In genomic region chr3:101603194-101603593, GRCm38 (mm10) we compare ENCODE assay signal across 8 mouse cellular contexts. TPM values are rescaled to one million over a fixed set of nuclear protein-coding genes. Genes with fewer than 3 reads are reported as not detected.
A peak's percentile ranks its signal among the peaks of the same experiment; 100 is the strongest.
DNase-seq lines count a peak whose midpoint lies in the region; ATAC-seq and TF ChIP-seq lines count a peak whose summit lies in the region.

No protein-coding gene starts in this region.

- 16% methylated on average over 7 of the region's 7 CpGs for whole genome bisulfite sequencing in heart, embryonic 15.5 days
- 52% methylated on average over 7 of the region's 7 CpGs for WGBS in liver, embryonic 16.5 days (ENCODE audit: insufficient replicate concordance)

- ATAC-seq in heart, embryonic 15.5 days (replicated peaks; ENCODE audit: insufficient number of reproducible peaks, insufficient read depth, low FRiP score, low read depth), result no peak
- ATAC-seq in liver, embryonic 16.5 days (ENCODE audit: low read depth), result no peak

- no peaks in the 10 kb centered on the region for H3K27me3 ChIP-seq in heart, embryonic 15.5 days
- H3K27me3 ChIP-seq in liver, embryonic 16.5 days (ENCODE audit: control insufficient read depth, insufficient read depth, low read depth, low read length), result peaks cover 13% of the 10 kb centered on the region

- H3K4me2 ChIP-seq in heart, embryonic 15.5 days, result peak overlapping the region; percentile 91
- peak overlapping the region; percentile 93 for H3K4me2 ChIP-seq in liver, embryonic 16.5 days (ENCODE audit: low read depth, low read length)

- intact Hi-C loops in heart, postnatal 25 days (cut with DNase I), result loop anchor here (2.0 kb wide), 3 partner anchors 50 to 202 kb away; no protein-coding TSS in a partner anchor
- intact Hi-C loops in gastrocnemius, postnatal 14 days (cut with DNase I; ENCODE audit: low total_unique reads), result loop anchor here (2.0 to 10.0 kb wide), 3 partner anchors 48 to 202 kb away; no protein-coding TSS in a partner anchor

- no peaks in the 10 kb centered on the region for H3K36me3 ChIP-seq in ES-E14 (ENCODE audit: control insufficient read depth, insufficient read depth, low read length, poor library complexity, severe bottlenecking)
- no peaks in the 10 kb centered on the region for H3K36me3 ChIP-seq in heart, embryonic 15.5 days
- no peaks in the 10 kb centered on the region for H3K36me3 ChIP-seq in liver, embryonic 16.5 days (ENCODE audit: control insufficient read depth, insufficient read depth)

- no peak overlapping the region for H3K27ac ChIP-seq in ES-E14 (ENCODE audit: insufficient read depth, low read depth, low read length, poor library complexity, severe bottlenecking)
- H3K27ac ChIP-seq in heart, embryonic 15.5 days, result peak overlapping the region; percentile 100
- peak overlapping the region; percentile 97 for H3K27ac ChIP-seq in liver, embryonic 16.5 days (ENCODE audit: low read length)

- in situ Hi-C loops in ES-E14 (cut with MboI; ENCODE audit: low sequenced_read_pairs in 2 of 2, unreplicated experiment in 2 of 2), result no loop called here

- peaks cover 7 to 18% of the 10 kb centered on the region in 2 experiments for H3K4me1 ChIP-seq in ES-E14 (ENCODE audit: control insufficient read depth in 2 of 2, insufficient read depth in 2 of 2, low read length in 2 of 2, poor library complexity in 1 of 2)
- peaks cover 54% of the 10 kb centered on the region for H3K4me1 ChIP-seq in heart, embryonic 15.5 days (replicated peaks)
- peaks cover 55% of the 10 kb centered on the region for H3K4me1 ChIP-seq in liver, embryonic 16.5 days (ENCODE audit: control insufficient read depth, low read depth, low read length)

- peak overlapping the region; percentile 88; the same call in 1 of the 2 replicates for H3K9ac ChIP-seq in ES-E14 (ENCODE audit: insufficient read depth, low read depth, low read length, poor library complexity, severe bottlenecking)
- H3K9ac ChIP-seq in heart, embryonic 15.5 days, result peak overlapping the region; percentile 99
- H3K9ac ChIP-seq in liver, embryonic 16.5 days (ENCODE audit: low read depth, low read length), result peak overlapping the region; percentile 94

- H3K9me3 ChIP-seq in ES-E14 (ENCODE audit: control insufficient read depth, insufficient read depth, low read depth, low read length), result no peaks in the 10 kb centered on the region
- H3K9me3 ChIP-seq in heart, embryonic 15.5 days (replicated peaks), result no peaks in the 10 kb centered on the region
- no peaks in the 10 kb centered on the region for H3K9me3 ChIP-seq in liver, embryonic 16.5 days (replicated peaks; ENCODE audit: control insufficient read depth, low read length)

- peak overlapping the region; percentile 84 to 85 for H3K4me3 ChIP-seq in ES-E14 (ENCODE audit: insufficient read depth in 1 of 2, low read depth in 1 of 2, low read length in 2 of 2, poor library complexity in 1 of 2, severe bottlenecking in 1 of 2)
- H3K4me3 ChIP-seq in heart, embryonic 15.5 days, result peak overlapping the region; percentile 89
- peak overlapping the region; percentile 96 for H3K4me3 ChIP-seq in liver, embryonic 16.5 days (ENCODE audit: low read depth, low read length)

- DNase-seq in heart, adult 11 months, result peak; percentile 89
- DNase-seq in heart, postnatal 25 days (ENCODE audit: low spot score), result no peak
- no peak for DNase-seq in ES-E14 (ENCODE audit: low read depth, low spot score)
- no peak for DNase-seq in layer of hippocampus, adult 11-12 months (ENCODE audit: low spot score)
- DNase-seq in gastrocnemius, postnatal 14 days, result no peak
- DNase-seq in right cerebral cortex, adult 2 months (ENCODE audit: low spot score in 2 of 2), result no peak

TF ChIP-seq in ES-E14, 5 proteins besides CTCF, POLR2A, EP300 and RAD21:
- TF ChIP-seq ZC3H11A (IDR thresholded peaks at IDR 0.05; ENCODE audit: borderline replicate concordance, low read depth, low read length) (no peak), HCFC1 (IDR thresholded peaks at IDR 0.05; ENCODE audit: borderline replicate concordance, insufficient read depth, low read length) (no peak), CHD2 (IDR thresholded peaks at IDR 0.05; ENCODE audit: low read depth, low read length) (no peak), MAFK (IDR thresholded peaks at IDR 0.05; ENCODE audit: insufficient read depth, low read depth, low read length) (no peak), ZNF384 (IDR thresholded peaks at IDR 0.05; ENCODE audit: low read depth, low read length) (no peak)
TF ChIP-seq in ES-E14: peak in this region for 0.

RNA-seq across cellular contexts. Expression of gene Atp1a1, which starts 1.3 kb away (rescaled TPM):
- 100 to 1,000 TPM; 660 to 766 TPM for total RNA-seq in heart, postnatal 25 days (2021)
- total RNA-seq in ES-E14 (2012; rRNA removed), result 485 and 621 TPM in 2 replicates
- polyA plus RNA-seq in heart, embryonic 15.5 days (2015; fragmentation: Nextera tagmentation; extraction: Ambion mirVana), result 270 and 271 TPM in 2 replicates
- 42.1 and 45.4 TPM in 2 replicates for polyA plus RNA-seq in liver, embryonic 16.5 days (2015; fragmentation: Nextera tagmentation; extraction: Ambion mirVana)
- 10 to 100 TPM; 54.3 to 64.5 TPM for total RNA-seq in gastrocnemius, postnatal 14 days (2021)
